Mouse (Mus musculus) ZHBTc4 (cell line): Measurements from ENCODE around the gene Hsd3b5.
A peak's percentile ranks its signal among the peaks of the same experiment; 100 is the strongest.
"Not testable (repeated sequence)": the region's sequence is repeated elsewhere in the genome, so short reads cannot be mapped to it uniquely, and the experiment has no call there.

Source experiments
- DNase-seq: peaks from one replicate; pipeline ENCODE4 v3.0.0-alpha.2; 2011; ENCODE audit warnings: low read depth, low spot score

Gene Hsd3b5

GRCm38 (mm10) chr3:98630152-98630551, at the start of gene Hsd3b5:
Gene Hsd3b5 (minus strand): TSS chr3:98630252.
- DNase-seq = no peak

GRCm38 (mm10) chr3:98635145-98635544, 5.1 kb upstream of the Hsd3b5 start:
- no peak for DNase-seq

- no peak for DNase-seq
Observed at GRCm38 (mm10) chr3:98629633-98630032, 419 bp downstream of the Hsd3b5 start.

GRCm38 (mm10) chr3:98616786-98617185, 13.3 kb downstream of the Hsd3b5 start:
- not testable (repeated sequence) for DNase-seq

- DNase-seq = peak; percentile 16
Observed at GRCm38 (mm10) chr3:98616244-98616643, 13.8 kb downstream of the Hsd3b5 start.

GRCm38 (mm10) chr3:98614406-98614927, 15.6 kb downstream of the Hsd3b5 start:
- DNase-seq = not testable (repeated sequence)

GRCm38 (mm10) chr3:98613963-98614362, 16.1 kb downstream of the Hsd3b5 start:
- DNase-seq = no peak

- DNase-seq = not testable (repeated sequence)
Observed at GRCm38 (mm10) chr3:98613540-98613939, 16.5 kb downstream of the Hsd3b5 start.

- DNase-seq = no peak
Observed at GRCm38 (mm10) chr3:98588707-98589106, 41.3 kb downstream of the Hsd3b5 start, which contains the start of gene Gm10681. Gene Gm10681 (minus strand): TSS chr3:98588807.

- DNase-seq = no peak
Observed at GRCm38 (mm10) chr3:98587721-98588120, 42.3 kb downstream of the Hsd3b5 start.

- DNase-seq = not testable (repeated sequence)
Observed at GRCm38 (mm10) chr3:98582622-98583021, 47.4 kb downstream of the Hsd3b5 start.

GRCm38 (mm10) chr3:98582202-98582601, 47.9 kb downstream of the Hsd3b5 start:
- not testable (repeated sequence) for DNase-seq

GRCm38 (mm10) chr3:98581024-98581423, 49.0 kb downstream of the Hsd3b5 start:
- DNase-seq = not testable (repeated sequence)
